Mouse (Mus musculus) adrenal gland, postnatal 25 days (tissue): Measurements from ENCODE around the gene Arhgap6. TPM values are rescaled to one million over a fixed set of nuclear protein-coding genes. Genes with fewer than 3 reads are reported as not detected.
"Not testable (repeated sequence)": the region's sequence is repeated elsewhere in the genome, so short reads cannot be mapped to it uniquely, and the experiment has no call there.

Experiments
- DNase-seq: peaks from one replicate; pipeline ENCODE4 v3.0.0; 2021; ENCODE audit warnings: mixed read lengths
- total RNA-seq: library from RNA; stranded (reverse); gene quantifications from 2 replicates; pipeline ENCODE4 v1.2.3, GENCODE M21; 2021

Gene Arhgap6
- total RNA-seq, 1 experiment from 2014 or later, result 1.5 TPM

GRCm38 (mm10) chrX:169319066-169319760, 524.3 kb downstream of the Arhgap6 start:
- no peak for DNase-seq

DNA sequence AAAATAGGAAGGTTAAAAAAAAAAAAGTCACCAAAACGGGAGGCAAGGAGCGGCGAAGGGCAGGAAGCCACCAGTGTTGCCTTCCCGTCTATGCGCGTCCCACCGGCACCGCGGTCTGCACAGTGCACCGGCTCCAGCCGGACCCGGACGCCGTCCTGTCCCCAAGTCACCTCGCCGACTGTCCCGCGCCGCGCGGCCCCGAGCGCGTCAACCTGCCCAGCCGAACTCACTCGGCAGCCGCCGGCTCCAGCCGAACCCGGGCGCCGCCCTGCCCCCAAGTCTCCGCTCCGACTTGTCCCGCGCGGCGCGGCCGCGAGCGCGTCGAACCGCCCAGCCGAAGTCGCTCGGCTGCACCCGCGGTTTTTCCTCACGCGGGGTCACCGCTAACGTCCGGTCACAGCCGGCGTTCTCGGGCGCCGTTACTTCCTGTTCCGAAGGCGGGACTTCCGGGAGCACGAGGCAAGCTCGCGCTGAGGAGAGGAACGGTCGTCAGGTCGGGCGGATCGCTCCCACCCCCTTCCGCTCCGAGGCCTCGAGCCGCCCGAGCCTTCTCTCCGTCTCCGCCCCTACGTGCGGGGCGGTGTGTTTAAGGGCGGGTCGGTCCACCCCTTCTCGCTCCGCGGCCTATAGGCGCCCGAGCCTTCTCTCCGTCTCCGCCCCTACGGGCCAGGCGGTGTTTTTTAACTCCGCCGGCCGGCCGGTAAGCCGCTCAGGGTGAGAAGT, 525.2 kb downstream of the Arhgap6 start, which contains the start of gene Hccs:
Gene Hccs, minus strand, starts transcription at position 428 of the 723 bp plus-strand sequence.
- peak; percentile 84 for DNase-seq

DNA sequence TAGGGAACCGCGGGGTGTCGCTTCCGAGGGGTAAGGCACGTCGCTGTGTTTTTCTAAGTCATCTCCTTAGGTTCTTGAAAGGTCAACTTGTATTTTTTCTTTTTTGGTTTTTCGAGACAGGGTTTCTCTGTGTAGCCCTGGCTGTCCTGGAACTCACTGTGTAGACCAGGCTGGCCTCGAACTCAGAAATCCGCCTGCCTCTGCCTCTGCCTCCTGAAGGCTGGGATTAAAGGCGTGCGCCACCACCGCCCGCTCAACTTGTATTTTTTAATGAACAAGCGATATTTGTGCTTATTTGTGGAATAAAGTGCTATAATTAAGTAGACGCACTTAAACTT, 525.7 kb downstream of the Arhgap6 start:
- DNase-seq, result not testable (repeated sequence)

DNA sequence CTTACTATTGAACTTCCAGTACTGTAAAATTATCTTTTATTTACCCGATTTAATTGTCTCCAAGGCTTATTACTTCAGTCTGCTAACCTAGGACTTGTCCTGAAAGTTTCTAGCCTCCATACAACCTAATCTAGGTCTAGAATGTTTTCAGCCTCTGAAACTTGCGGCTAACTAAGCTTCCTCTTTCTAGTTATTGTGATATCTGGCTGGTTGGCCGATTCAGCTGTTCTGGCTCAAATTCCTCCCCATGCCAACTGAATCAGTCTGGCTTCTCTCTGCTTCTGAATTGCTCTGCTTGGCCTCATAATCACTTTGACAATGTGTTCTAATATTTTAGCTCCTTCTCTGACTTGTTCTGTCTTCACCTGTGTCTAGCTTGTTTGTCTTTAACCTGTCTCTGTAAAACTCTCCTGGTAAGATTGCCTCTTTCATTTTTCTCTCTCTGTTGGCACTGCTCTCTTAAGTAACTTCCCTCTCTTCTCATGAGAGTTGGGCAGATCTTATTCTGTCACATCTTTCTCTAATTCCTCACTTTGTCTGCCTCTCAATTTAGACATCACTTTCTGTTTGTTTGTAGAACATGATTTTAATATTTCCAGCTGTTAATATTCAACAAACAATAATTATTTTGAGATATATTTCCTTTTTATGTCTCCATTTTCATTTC, 531.2 kb downstream of the Arhgap6 start:
- no peak for DNase-seq

GRCm38 (mm10) chrX:169332264-169332663, 537.4 kb downstream of the Arhgap6 start:
- peak; percentile 14 for DNase-seq

DNA sequence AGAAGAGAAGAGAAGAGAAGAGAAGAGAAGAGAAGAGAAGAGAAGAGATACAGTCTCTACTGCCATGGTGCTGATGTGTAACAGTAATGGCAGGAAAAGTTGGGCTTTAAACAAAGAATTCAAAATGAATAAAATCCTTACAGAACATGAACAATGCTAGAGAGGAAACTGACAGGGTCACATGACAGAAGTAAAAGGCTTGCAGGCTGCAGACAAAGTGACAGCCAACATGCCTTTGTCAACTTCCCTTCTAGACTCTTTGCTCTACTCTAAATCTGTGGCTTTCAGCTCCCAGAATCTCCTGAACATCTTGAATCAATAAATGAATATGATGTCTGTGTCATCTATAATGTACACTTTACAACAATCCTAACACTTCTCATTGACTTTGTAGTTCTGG, 542.7 kb downstream of the Arhgap6 start:
- DNase-seq, result no peak

DNA sequence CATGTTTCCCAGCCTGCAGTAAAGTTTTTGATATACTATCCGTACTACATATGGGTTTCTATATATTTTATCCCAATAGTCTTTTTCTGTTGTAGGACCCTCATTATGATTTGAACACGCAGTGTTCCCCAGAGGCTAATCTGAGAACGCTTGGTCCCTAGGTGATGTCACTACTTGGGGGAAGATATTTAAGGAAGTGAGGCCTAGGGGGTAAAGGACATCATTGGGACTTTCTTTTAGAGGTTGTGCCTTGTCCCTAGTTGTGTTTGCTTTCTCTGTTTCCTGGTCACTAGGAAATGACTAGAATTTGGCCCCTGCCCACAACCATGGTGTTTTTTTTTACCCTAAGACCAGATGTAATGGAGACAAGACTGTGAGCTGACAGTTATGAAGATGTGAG, 543.3 kb downstream of the Arhgap6 start:
- DNase-seq, result no peak

Other genes starting within 250 kb of the Arhgap6 start
- gene Frmpd4, start 217.9 kb upstream of the Arhgap6 start, total RNA-seq, result 4.4 and 4.5 TPM in 2 replicates
- 56.6 and 61.3 TPM in 2 replicates for gene Msl3, start 121.2 kb upstream of the Arhgap6 start, total RNA-seq